Mouse (Mus musculus) erythroblast, embryonic 14.5 days (primary cell): ENCODE measurements around the gene Gm10096.
"Not testable (repeated sequence)": the region's sequence is repeated elsewhere in the genome, so short reads cannot be mapped to it uniquely, and the experiment has no call there.

ENCODE experiments used
- GATA1 ChIP-seq: IDR thresholded peaks from 2 replicates; pipeline ENCODE4 v1.6.1; 2012; ENCODE audit warnings: low read length, inconsistent platforms, mixed read lengths
- TAL1 ChIP-seq: IDR thresholded peaks from 3 replicates; pipeline ENCODE4 v1.6.1; 2012; ENCODE audit warnings: low read length, inconsistent platforms, mixed read lengths

DNA sequence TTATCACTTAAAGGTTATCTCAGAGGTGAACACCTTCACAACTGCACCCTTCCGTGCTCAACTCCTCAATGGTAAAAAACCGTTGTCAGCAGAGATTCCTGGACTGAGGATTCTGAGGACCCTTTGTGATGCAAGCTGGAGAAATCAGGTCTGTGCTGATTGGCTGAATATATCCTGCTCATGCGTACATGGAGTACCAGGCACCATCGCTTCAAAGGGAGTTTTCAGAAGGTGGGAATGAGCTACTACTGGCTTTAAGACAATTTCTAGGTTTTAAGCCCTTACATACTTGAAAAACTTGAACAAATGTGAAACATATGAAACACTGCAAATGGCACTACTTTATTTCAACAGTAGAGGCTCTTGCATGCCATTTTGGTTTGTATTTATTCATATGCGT, at the start of gene Gm10096:
- TF ChIP-seq TAL1, GATA1: not testable (repeated sequence)
